ENCODE assay signal across 8 mouse cellular contexts in the genomic region with DNA sequence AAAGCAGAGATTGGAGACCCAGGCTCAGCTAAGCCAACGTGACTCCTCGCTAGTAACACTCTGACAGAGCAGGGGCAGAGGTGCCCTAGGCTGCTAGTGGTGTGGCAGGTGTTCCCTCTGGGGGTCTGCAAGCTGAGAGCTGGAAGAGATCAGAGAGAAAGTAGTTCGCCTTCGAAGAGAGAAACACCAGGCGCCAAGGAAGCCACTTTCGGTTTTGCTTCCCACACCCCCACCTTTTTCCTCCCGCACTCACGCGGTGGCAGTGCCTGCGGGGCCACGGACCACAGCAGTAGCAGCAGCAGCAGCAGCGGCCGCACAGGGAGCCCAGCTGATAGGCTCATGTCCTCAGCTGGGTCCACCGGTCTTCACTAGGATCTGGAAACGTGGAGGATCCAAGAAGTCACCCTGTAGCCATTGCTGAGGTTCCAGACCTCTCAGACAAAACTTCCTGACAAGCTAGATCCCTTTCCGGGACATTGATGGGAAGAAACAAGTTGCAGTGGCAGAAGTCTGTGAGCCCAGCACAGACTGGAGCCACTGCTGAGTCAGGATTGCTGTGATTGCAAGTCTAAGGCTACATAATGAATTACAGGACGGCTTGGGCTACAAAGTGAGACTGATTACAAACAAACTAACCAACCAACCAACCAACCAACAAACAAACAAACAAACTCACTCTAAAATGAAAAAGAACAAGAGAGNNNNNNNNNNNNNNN. TPM values are rescaled to one million over a fixed set of nuclear protein-coding genes. Genes with fewer than 3 reads are reported as not detected.
A peak's percentile ranks its signal among the peaks of the same experiment; 100 is the strongest.
DNase-seq lines count a peak whose midpoint lies in the region; ATAC-seq and TF ChIP-seq lines count a peak whose summit lies in the region.

A gene (minus strand): TSS at position 481 of the 716 bp plus-strand sequence.

- no peaks in the 10 kb centered on the region for H3K36me3 ChIP-seq in embryonic facial prominence, embryonic 11.5 days (replicated peaks; ENCODE audit: control insufficient read depth, insufficient read depth, low read depth, low read length)
- no peaks in the 10 kb centered on the region for H3K36me3 ChIP-seq in kidney, adult 2 months (ENCODE audit: control insufficient read depth, insufficient read depth, low read length)
- H3K36me3 ChIP-seq in lung, postnatal 0 days (ENCODE audit: insufficient read depth, low read length) = no peaks in the 10 kb centered on the region

- TF ChIP-seq CTCF in kidney, adult 2 months (conservative IDR thresholded peaks at IDR 0.05; ENCODE audit: insufficient read depth, insufficient read length, low read depth, low read length) = no peak
- TF ChIP-seq CTCF in lung, postnatal 0 days (IDR thresholded peaks at IDR 0.05) = no peak
- no peak for TF ChIP-seq CTCF in olfactory bulb, adult 2 months (IDR thresholded peaks at IDR 0.05; ENCODE audit: insufficient read depth, low read depth, low read length)

- WGBS in embryonic facial prominence, embryonic 11.5 days = 4% methylated on average over 17 of the region's 17 CpGs
- WGBS in kidney, adult 2 months = under 1% methylated on average over 17 of the region's 17 CpGs
- 3% methylated on average over 17 of the region's 17 CpGs for WGBS in lung, postnatal 0 days
- 2% methylated on average over 17 of the region's 17 CpGs for WGBS in olfactory bulb, adult 2 months

- H3K27ac ChIP-seq in embryonic facial prominence, embryonic 11.5 days (replicated peaks; ENCODE audit: low read depth, low read length) = peak within 1 kb of the TSS; percentile 8; the same call in 1 of the 2 replicates
- peak within 1 kb of the TSS; percentile 54 for H3K27ac ChIP-seq in kidney, adult 2 months (ENCODE audit: insufficient read depth, low read depth, low read length)
- H3K27ac ChIP-seq in lung, postnatal 0 days (ENCODE audit: low read length) = peak within 1 kb of the TSS; percentile 85
- H3K27ac ChIP-seq in olfactory bulb, adult 2 months (ENCODE audit: insufficient read depth, low read depth, low read length) = 0 out of 2 replicates have a peak within 1 kb of the TSS, but pooled peaks have one; percentile 46

- peak within 1 kb of the TSS; percentile 57 for H3K9ac ChIP-seq in embryonic facial prominence, embryonic 11.5 days (replicated peaks; ENCODE audit: low read length)
- peak within 1 kb of the TSS; percentile 68 for H3K9ac ChIP-seq in lung, postnatal 0 days (replicated peaks; ENCODE audit: low read depth)

- no peak for TF ChIP-seq EP300 in lung, postnatal 0 days (IDR thresholded peaks at IDR 0.05)

- peak within 1 kb of the TSS; percentile 28 for H3K4me3 ChIP-seq in embryonic facial prominence, embryonic 11.5 days (ENCODE audit: low read depth, low read length)
- H3K4me3 ChIP-seq in kidney, adult 2 months (ENCODE audit: insufficient read depth, low read depth, low read length) = peak within 1 kb of the TSS; percentile 80
- peak within 1 kb of the TSS; percentile 69 for H3K4me3 ChIP-seq in lung, postnatal 0 days (ENCODE audit: low read depth, low read length)
- peak within 1 kb of the TSS; percentile 48 for H3K4me3 ChIP-seq in olfactory bulb, adult 2 months (ENCODE audit: insufficient read depth, low read depth, low read length)

- TF ChIP-seq POLR2A in kidney, adult 2 months (IDR thresholded peaks at IDR 0.05; ENCODE audit: low read depth, low read length) = no peak
- no peak for TF ChIP-seq POLR2A in olfactory bulb, adult 2 months (IDR thresholded peaks at IDR 0.05; ENCODE audit: insufficient read depth, low read depth, low read length)

- DNase-seq in urinary bladder, postnatal 14 days (ENCODE audit: low spot score) = peak; percentile 37
- no peak for DNase-seq in urinary bladder, postnatal 4 days (ENCODE audit: low spot score in 2 of 2)
- peak; percentile 62 for DNase-seq in embryonic facial prominence, embryonic 11.5 days (ENCODE audit: low spot score)
- DNase-seq in heart, adult 9 months (ENCODE audit: low spot score in 2 of 2) = peak; percentile 67 to 68
- DNase-seq in kidney, adult 2 months = peak; percentile 63
- DNase-seq in lung, postnatal 0 days (ENCODE audit: low spot score) = peak; percentile 80
- peak; percentile 21 for DNase-seq in urinary bladder, postnatal 25 days (ENCODE audit: low spot score)

- no peak for ATAC-seq in embryonic facial prominence, embryonic 11.5 days (replicated peaks; ENCODE audit: insufficient number of reproducible peaks, low FRiP score, low TSS enrichment, low read depth)
- peak; percentile 86 for ATAC-seq in lung, postnatal 0 days

- no peaks in the 10 kb centered on the region for H3K27me3 ChIP-seq in embryonic facial prominence, embryonic 11.5 days (ENCODE audit: control insufficient read depth, insufficient read depth, low read length)
- no peaks in the 10 kb centered on the region for H3K27me3 ChIP-seq in kidney, adult 2 months (replicated peaks; ENCODE audit: control insufficient read depth, insufficient read depth, low read length)
- no peaks in the 10 kb centered on the region for H3K27me3 ChIP-seq in lung, postnatal 0 days (replicated peaks; ENCODE audit: insufficient read depth, low read length)

- no peaks in the 10 kb centered on the region for H3K9me3 ChIP-seq in embryonic facial prominence, embryonic 11.5 days (replicated peaks; ENCODE audit: control insufficient read depth, low read length)
- H3K9me3 ChIP-seq in lung, postnatal 0 days (ENCODE audit: low read length) = no peaks in the 10 kb centered on the region

- H3K4me1 ChIP-seq in embryonic facial prominence, embryonic 11.5 days (ENCODE audit: control insufficient read depth, insufficient read depth, low read length) = no peaks in the 10 kb centered on the region; the same call in 1 of the 2 replicates
- H3K4me1 ChIP-seq in kidney, adult 2 months (ENCODE audit: control insufficient read depth, insufficient read depth, low read length) = 0 out of 2 replicates have a peak, but pooled peaks cover 3% of the 10 kb centered on the region
- no peaks in the 10 kb centered on the region for H3K4me1 ChIP-seq in lung, postnatal 0 days (ENCODE audit: insufficient read depth, low read depth, low read length)
- no peaks in the 10 kb centered on the region for H3K4me1 ChIP-seq in olfactory bulb, adult 2 months (ENCODE audit: control insufficient read depth, insufficient read depth, low read length)

- H3K4me2 ChIP-seq in embryonic facial prominence, embryonic 11.5 days (ENCODE audit: low read depth, low read length) = peak within 1 kb of the TSS; percentile 58
- peak within 1 kb of the TSS; percentile 81 for H3K4me2 ChIP-seq in lung, postnatal 0 days (replicated peaks; ENCODE audit: low read depth, low read length)

RNA-seq across cellular contexts. Expression of the gene that starts here (rescaled TPM):
- polyA plus RNA-seq in embryonic facial prominence, embryonic 11.5 days (2014; fragmentation: Nextera tagmentation; extraction: Ambion mirVana) = 4.3 and 4.6 TPM in 2 replicates
- polyA plus RNA-seq in kidney, adult 2 months (2012; rRNA removed) = 21.2 and 21.4 TPM in 2 replicates
- polyA plus RNA-seq in lung, postnatal 0 days (2015; fragmentation: Nextera tagmentation; extraction: Ambion mirVana) = 25.3 and 26.3 TPM in 2 replicates
- not detected in 2 replicates for polyA plus RNA-seq in olfactory bulb, adult 2 months (2012; ENCODE audit: insufficient read depth, insufficient read length, low replicate concordance, missing spikeins)

Comparison
In these comparisons a context has a peak if more than half of its experiments do, and no peak if none do; other contexts are left out.
1. DNase-seq: peak in urinary bladder, postnatal 14 days (single experiment), embryonic facial prominence, embryonic 11.5 days (single experiment), heart, adult 9 months (2 of 2), kidney, adult 2 months (single experiment), lung, postnatal 0 days (single experiment) and urinary bladder, postnatal 25 days (single experiment); none in urinary bladder, postnatal 4 days (0 of 2).
2. H3K27ac ChIP-seq: peak in every context shown above with its lines; median percentile 85 in lung, postnatal 0 days; 54 in kidney, adult 2 months; 46 in olfactory bulb, adult 2 months; 8 in embryonic facial prominence, embryonic 11.5 days.
3. H3K4me3 ChIP-seq: peak in every context shown above with its lines; median percentile 80 in kidney, adult 2 months; 69 in lung, postnatal 0 days; 48 in olfactory bulb, adult 2 months; 28 in embryonic facial prominence, embryonic 11.5 days.